Mouse (Mus musculus): Measurements from ENCODE around the gene Btbd19.

Gene Btbd19

GRCm38 (mm10) chr4:117125348-117125909 is at the start of gene Btbd19:
Gene Btbd19, minus strand, starts transcription at chr4:117125725.
- CTCF ChIA-PET, result interaction anchor here (0.5 to 1.8 kb wide), 6 partner anchors 8 to 96 kb away, joined by 3 to 8 read pairs (median 4); partner anchors contain the start of gene Plk3

DNA sequence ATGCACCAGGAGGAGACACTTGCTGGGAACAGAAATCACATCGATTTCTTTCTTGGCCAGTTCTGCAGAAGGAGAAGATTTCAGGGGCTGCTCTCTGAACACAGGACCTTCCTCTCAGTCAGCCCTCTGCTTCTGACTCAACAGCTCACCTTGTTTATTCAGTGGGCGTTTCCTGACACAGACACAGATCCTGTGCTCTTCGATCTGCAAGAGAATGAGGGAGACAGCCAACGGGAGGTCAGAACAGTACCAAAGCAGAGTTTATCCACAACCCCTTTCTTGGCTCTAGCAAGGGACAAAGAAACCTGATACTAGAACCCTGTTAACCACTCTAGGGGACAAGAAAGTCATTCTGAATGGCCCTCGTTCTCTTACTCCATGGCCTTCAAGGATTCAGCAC is 44.4 kb upstream of the Btbd19 start:
- CTCF ChIA-PET, result no interaction called here

DNA sequence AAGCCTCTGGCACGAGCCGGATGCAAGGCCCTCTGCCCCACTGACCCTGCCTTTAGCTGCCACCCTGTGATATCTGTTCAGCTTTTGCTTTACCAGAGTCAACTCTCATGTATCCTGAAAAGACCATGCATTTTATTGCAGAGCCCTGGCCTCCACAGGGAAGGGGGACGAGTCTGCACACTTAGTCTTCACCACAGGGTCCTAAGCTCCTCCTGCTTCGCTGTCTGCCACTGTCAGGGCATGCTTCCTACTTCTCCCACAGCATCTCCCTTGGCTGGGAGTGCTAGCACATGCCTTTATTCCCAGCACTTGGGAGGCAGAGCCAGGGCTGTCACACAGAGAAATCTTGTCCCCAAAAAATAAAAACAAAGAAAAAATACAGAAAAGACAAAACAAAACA is 35.7 kb upstream of the Btbd19 start:
- CTCF ChIA-PET, result no interaction called here

- CTCF ChIA-PET, result no interaction called here
These were observed 34.1 kb upstream of the Btbd19 start for GRCm38 (mm10) chr4:117159666-117160065.

DNA sequence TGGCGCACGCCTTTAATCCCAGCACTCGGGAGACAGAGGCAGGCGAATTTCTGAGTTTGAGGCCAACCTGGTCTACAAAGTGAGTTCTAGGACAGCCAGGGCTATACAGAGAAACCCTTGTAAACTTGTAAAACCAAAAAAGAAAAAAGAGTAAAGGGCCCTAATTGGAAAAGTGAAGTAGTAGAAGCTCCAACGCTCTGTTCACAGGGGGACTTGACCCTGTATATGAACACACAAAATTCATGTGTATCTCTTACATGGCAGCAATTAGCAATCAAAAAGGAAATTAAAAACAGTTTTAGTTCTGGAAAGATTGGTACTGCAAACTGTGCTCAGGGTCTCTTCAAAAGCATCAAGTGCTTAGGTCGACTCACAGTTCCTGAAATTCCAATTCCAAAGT is 30.8 kb upstream of the Btbd19 start:
- CTCF ChIA-PET, result interaction anchor here (0.6 to 0.8 kb wide), 5 partner anchors 26 to 678 kb away, joined by 3 to 4 read pairs (median 3); partner anchors contain the start of genes Kif2c and Urod

- CTCF ChIA-PET, result interaction anchor here (0.6 to 0.8 kb wide), 3 partner anchors 146 to 677 kb away, joined by 3 to 4 read pairs (median 3); partner anchors contain the start of gene Urod
These were observed 30.3 kb upstream of the Btbd19 start, which contains the start of gene Rps8 for GRCm38 (mm10) chr4:117155792-117156355. Gene Rps8, minus strand, starts transcription at chr4:117156243.

DNA sequence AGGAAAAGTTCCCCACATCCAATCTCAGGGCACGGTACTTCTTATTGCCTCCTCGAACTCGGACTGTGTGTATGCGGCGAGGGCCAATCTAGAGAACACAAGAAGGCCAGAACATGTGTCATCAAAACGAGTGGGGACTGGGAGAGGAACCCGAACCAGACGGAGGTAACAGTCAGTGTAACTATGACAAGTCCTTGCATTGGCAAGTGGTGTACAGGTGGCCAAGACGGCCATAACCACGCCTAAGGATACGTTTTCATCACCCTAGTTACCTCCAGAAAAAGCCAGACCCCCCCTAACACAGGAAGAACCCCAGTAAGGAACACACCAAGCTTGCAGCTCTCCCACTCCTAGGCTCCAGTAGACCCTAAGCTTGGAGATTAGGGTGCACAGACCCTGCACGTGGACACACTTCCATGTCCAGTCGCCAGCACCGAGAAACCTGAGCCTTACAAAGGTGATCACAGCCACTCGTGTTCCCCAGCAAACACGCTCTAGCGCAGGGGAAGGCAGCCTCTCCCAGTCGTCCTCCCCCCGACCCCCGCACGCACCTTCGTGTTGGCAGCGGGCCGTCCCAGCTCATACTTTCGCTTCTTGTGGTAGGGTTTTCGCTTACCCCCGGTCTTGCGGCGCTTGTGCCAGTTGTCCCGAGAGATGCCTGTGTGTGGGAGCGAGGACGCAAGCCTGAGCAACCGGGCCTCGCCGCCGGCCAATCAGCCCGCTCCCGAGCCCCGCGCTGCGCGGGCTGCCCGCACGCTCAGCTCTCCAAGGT is 29.7 kb upstream of the Btbd19 start:
- CTCF ChIA-PET, result interaction anchor here (0.6 to 0.8 kb wide), 2 partner anchors 161 to 677 kb away, joined by 3 to 4 read pairs; partner anchors contain the start of gene Urod

GRCm38 (mm10) chr4:117152714-117153113 is 27.2 kb upstream of the Btbd19 start:
- CTCF ChIA-PET, result interaction anchor here (0.5 to 1.4 kb wide), 3 partner anchors 27 to 521 kb away, joined by 3 to 4 read pairs (median 3); partner anchors contain the start of genes Btbd19, Mutyh and Toe1

- CTCF ChIA-PET, result interaction anchor here (0.6 to 1.4 kb wide), 3 partner anchors 26 to 102 kb away, joined by 3 to 4 read pairs (median 4); partner anchors contain the start of gene Btbd19
These were observed 25.9 kb upstream of the Btbd19 start for GRCm38 (mm10) chr4:117151416-117151815.

- CTCF ChIA-PET, result interaction anchor here (0.6 kb wide), 1 partner anchor 80 kb away, joined by 4 read pairs; no protein-coding TSS in a partner anchor
These were observed 24.7 kb upstream of the Btbd19 start for GRCm38 (mm10) chr4:117150212-117150733.

DNA sequence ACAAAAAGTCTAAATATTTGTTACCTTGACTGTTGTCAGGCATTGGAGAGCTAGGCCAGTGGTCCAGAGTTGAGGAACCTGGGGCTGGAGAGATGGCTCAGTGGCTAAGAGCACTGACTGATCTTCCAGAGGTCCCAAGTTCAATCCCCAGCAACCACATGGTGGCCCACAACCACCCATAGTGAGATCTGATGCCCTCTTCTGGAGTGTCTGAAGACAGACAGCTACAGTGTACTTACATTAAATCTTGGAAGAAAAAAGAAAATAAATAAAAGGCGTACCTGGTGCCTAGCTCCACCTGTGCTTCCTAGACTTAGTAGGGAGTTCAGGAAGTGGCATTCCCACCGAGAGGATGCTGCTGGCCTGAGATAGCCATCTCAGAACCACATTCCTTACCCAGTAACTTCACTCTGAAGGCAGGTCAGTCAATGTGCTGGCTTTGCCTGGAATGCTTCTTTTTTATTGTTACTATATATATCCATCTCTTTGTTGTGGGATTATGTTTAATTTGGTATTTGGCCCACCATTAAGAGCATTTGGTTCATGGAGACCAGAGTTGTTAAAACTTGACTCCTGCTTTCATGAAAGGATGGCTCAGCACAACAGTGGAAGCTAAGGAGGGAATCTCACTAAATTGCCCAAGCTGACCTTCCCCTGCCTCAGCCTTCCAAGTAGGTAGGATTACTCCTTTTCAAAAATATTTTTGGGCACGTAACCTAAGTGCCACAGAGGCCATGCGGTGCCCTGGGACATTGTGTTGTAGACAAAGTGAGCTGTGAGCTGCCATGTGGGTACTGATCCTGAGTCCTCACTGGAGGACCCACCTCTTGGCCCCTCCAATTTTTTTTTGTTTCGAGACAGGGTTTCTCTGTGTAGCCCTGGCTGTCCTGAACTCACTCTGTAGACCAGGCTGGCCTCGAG is 24.0 kb upstream of the Btbd19 start:
- CTCF ChIA-PET, result interaction anchor here (0.6 kb wide), 1 partner anchor 103 kb away, joined by 3 read pairs; no protein-coding TSS in a partner anchor

DNA sequence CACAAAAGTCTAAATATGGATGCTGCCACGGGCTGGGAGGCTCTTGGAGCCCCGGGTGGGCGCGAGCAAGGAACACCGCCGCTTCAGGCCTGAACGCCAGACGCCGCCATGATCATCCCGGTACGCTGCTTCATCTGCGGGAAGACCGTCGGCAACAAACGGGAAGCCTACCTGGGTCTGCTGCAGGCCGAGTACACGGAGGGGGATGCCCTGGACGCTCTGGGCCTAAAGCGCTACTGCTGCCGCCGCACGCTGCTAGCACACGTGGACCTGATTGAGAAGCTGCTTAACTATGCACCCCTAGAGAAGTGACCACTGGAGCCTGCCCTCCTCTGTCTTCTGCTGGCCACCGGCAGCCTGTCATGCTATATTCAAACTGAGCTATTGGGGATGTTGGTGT is 23.3 kb upstream of the Btbd19 start:
- CTCF ChIA-PET, result interaction anchor here (0.6 kb wide), 1 partner anchor 103 kb away, joined by 3 read pairs; no protein-coding TSS in a partner anchor

DNA sequence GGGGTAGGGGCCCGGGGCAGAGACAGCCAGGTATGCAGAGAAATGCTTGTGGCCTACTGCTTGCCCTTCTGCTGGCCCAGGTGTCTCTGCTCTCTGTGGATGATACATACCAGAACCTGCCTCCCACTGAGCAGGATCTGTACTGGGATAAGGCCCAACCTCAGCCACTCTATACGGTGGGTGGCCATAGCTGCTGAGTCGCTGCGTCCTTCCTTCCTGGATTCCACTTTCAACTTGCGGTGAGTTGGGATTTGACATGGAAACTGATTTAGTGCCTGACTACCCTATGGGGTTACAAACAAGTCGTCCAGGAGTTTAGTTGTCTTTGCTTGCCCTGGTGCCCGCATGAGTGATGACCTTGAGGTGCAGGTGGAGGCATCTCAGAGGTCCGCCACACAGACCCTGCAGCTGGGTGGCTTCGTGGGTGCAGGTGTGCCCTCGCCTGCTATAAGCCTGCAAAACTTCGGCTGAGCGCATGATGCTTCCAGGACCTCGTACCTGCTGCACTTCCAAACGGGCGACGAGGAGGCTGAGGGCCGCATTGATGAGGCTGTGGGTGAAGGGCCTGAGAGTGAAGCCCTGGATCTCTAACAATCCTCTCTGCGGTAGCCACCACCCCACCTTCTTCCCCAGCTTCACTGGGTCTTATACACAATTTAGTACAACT is 22.7 kb upstream of the Btbd19 start:
- CTCF ChIA-PET, result no interaction called here

DNA sequence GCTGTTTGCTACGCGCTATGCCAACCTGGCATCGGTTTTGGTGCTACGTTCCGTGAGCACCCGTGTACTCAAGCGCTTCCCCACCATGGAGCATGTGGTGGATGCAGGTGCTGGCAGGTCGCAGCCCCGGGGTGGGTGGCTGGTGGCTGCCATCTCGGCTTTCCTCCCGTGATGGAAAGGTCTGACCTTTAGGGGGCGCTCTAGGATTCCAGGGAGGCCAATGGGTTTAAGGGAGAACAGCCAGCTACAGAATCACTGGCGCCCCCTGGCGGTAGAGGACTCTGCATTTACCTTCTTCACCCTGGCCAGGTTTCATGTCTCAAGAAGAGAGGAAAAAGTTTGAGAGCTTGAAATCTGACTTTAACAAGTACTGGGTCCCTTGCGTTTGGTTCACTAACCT is 20.7 kb upstream of the Btbd19 start:
- CTCF ChIA-PET, result interaction anchor here (0.7 to 1.0 kb wide), 2 partner anchors 20 to 35 kb away, joined by 3 read pairs; partner anchors contain the start of gene Btbd19

GRCm38 (mm10) chr4:117145248-117145647 is 19.7 kb upstream of the Btbd19 start:
- CTCF ChIA-PET, result no interaction called here

- CTCF ChIA-PET, result no interaction called here
These were observed 17.5 kb upstream of the Btbd19 start for GRCm38 (mm10) chr4:117143023-117143422.

DNA sequence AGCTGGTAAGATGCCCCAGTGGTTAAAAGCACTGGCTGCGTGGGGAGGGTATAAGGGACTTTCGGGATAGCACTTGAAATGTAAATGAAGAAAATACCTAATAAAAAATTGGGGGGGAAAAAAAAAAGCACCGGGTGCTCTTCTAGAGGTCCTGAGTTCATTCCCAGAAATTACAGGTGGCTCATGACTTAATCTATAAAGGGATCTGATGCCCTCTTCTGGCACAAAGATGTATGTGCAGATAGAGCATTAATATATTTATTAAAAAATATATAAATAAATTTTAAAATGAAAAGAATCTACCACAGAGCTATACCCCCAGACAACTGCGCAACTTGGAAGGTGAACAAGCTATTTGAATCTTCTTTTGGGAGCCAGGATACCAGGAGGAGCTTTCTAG is 15.1 kb upstream of the Btbd19 start:
- CTCF ChIA-PET, result interaction anchor here (1.0 to 2.8 kb wide), 2 partner anchors 20 to 138 kb away, joined by 6 to 17 read pairs; no protein-coding TSS in a partner anchor

GRCm38 (mm10) chr4:117139217-117139612 is 13.7 kb upstream of the Btbd19 start:
- CTCF ChIA-PET, result interaction anchor here (0.6 to 2.8 kb wide), 7 partner anchors 13 to 368 kb away, joined by 3 to 17 read pairs (median 6); partner anchors contain the start of gene Tctex1d4

DNA sequence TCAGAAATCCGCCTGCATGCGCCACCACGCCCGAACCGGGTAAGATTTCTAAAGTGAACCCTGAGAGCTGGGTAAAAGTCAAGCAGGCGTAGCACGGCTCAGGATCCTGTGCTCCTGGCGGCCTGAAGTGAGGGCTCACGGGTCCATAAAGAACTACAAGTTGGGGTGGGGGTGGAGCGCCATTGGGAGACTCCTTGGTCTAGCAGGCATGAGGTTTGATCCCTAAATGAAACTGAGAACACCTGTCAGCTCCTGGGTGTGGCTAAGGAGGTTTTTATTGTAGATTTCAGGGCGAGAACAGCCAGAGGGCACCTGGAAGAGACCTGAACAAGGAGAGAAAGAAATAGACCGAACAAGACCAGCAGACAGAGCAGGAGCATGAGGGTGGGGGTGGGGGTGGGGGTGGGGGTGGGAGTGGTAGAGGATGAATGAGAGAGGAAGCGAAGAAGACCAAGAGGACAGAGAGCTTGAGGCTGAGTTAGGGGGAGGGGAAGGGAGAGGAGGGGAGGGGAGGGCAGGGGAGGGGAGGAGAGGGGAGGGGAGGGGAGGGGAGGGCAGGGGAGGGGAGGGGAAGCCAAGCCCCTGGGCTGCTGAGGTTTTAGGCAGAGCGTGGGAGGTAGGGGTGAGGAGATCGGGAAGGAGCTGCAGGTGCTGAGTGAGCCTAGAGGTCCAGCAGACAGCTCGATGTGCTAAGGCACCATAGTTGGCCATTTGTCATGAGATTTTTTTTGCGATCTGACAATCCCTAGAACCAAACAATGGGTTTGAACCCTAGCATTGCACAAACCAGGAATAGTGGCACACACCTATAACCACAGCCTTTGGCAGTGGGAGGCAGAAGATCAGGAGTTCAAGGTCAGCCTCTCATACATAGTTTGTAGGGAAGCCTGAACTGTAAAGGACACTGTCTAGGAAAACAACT is 13.0 kb upstream of the Btbd19 start:
- CTCF ChIA-PET, result interaction anchor here (0.6 to 2.8 kb wide), 5 partner anchors 12 to 367 kb away, joined by 3 to 17 read pairs (median 6); partner anchors contain the start of gene Tctex1d4
